Mouse (Mus musculus) forebrain, embryonic 12.5 days (tissue): ENCODE data around the gene Lat2. TPM values are rescaled to one million over a fixed set of nuclear protein-coding genes. Genes with fewer than 3 reads are reported as not detected.

Experiments
- ATAC-seq: fragments of 200-750 bp; cut with Nextera tagmentation; 2 replicates; pipeline ENCODE4 v1.8.0; 2017; ENCODE audit warnings: moderate TSS enrichment; ENCODE audit not compliant: low FRiP score
- H3K27ac ChIP-seq: fragments of 300-500 bp; sonication (generic); 2 replicates; pipeline ENCODE4 v1.5.1; 2016; ENCODE audit warnings: mild to moderate bottlenecking
- H3K27me3 ChIP-seq: fragments of 300-500 bp; sonication (generic); 2 replicates; pipeline ENCODE4 v1.6.1; 2016; ENCODE audit warnings: mild to moderate bottlenecking
- H3K36me3 ChIP-seq: fragments of 300-500 bp; sonication (generic); replicated peaks from 2 replicates; pipeline ENCODE4 v1.6.1; 2016; ENCODE audit warnings: mild to moderate bottlenecking
- H3K4me1 ChIP-seq: fragments of 300-500 bp; sonication (generic); 2 replicates; pipeline ENCODE4 v1.6.1; 2016
- H3K4me2 ChIP-seq: fragments of 300-500 bp; sonication (generic); 2 replicates; pipeline ENCODE4 v1.6.1; 2016; ENCODE audit warnings: mild to moderate bottlenecking, moderate library complexity
- H3K4me3 ChIP-seq: fragments of 300-500 bp; sonication (generic); replicated peaks from 2 replicates; pipeline ENCODE4 v1.5.1; 2016; ENCODE audit warnings: mild to moderate bottlenecking
- H3K9ac ChIP-seq: fragments of 300-500 bp; sonication (generic); 2 replicates; pipeline ENCODE4 v1.6.1; 2016; ENCODE audit warnings: mild to moderate bottlenecking
- H3K9me3 ChIP-seq: fragments of 300-500 bp; sonication (generic); 2 replicates; pipeline ENCODE4 v1.6.1; 2016
- WGBS: fragments of 180-500 bp; shearing (Covaris S2); methylation state at CpG from one replicate; pipeline ENCODE4 v1.1.7; 2016; 5-methylcytosine and 5-hydroxymethylcytosine counted together
- polyA plus RNA-seq: library from polyadenylated mRNA; unstranded; fragments of >200 nt; fragmentation: Nextera tagmentation; extraction: Ambion mirVana; gene quantifications from 2 replicates; pipeline ENCODE4 v1.2.1, GENCODE M21; 2016

The Lat2 gene
- polyA plus RNA-seq, 1 experiment from 2014 or later: 4.8 TPM

GRCm38 (mm10) chr5:134581146-134581545 is 33.7 kb downstream of the Lat2 start, which contains the start of gene Rfc2:
Gene Rfc2, plus strand, starts transcription at chr5:134581366.
- Histone ChIP-seq H3K4me3 (no peak within 1 kb of the TSS), H3K27ac (no peak within 1 kb of the TSS), H3K9me3 (no peaks in the 10 kb centered on the region), H3K27me3 (no peaks in the 10 kb centered on the region), H3K36me3 (no peaks in the 10 kb centered on the region), H3K9ac (no peak within 1 kb of the TSS), H3K4me1 (peaks cover 11% of the 10 kb centered on the region), H3K4me2 (no peak within 1 kb of the TSS)
- WGBS: 84% methylated on average over 5 of the region's 5 CpGs
- ATAC-seq: no peak

DNA sequence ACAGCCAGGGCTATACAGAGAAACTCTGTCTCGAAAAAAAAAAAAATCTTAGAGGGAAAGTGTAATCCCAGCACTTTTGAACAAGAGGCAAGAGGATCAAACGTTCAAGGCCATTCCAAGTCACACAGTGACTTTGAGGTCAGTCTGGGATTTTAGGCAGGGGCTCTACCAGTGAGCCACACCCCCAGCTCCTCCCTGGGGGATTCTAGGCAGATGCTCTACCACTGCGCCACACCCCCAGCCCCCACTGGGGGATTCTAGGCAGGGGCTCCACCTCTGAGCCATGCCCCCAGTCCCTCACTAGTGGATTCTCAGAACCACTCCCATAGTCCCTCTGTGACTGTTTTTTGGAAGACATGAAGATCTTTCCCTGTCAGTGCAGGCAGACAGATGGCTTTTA is 35.7 kb downstream of the Lat2 start:
- Histone ChIP-seq H3K36me3 (no peaks in the 10 kb centered on the region), H3K4me1 (peaks cover 11% of the 10 kb centered on the region), H3K9ac (no peak overlapping the region), H3K4me2 (no peak overlapping the region), H3K27ac (no peak overlapping the region), H3K4me3 (no peak overlapping the region), H3K9me3 (no peaks in the 10 kb centered on the region), H3K27me3 (no peaks in the 10 kb centered on the region)
- ATAC-seq: no peak
- WGBS: 72% methylated on average over 3 of the region's 3 CpGs

DNA sequence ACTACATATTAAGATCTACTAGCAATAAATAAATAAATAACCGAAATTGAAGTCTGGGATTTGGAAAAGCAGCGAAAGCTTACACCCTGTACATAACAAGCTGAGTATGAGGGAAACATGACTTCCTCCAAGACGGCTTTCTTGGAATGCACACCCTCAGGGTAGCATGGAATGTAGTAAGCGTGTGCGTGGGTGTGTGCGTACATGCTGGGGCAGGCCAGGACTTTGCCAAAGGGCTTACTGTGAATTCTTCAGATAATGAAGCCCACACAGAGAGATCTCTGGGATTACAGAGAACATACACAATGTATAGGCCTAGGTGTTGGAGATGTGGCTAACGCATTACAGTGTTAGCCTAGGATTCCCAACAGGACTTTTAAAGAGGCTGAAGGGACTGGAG is 37.3 kb downstream of the Lat2 start:
- peaks cover 9% of the 10 kb centered on the region for H3K27me3 ChIP-seq
- H3K4me3 ChIP-seq: no peak overlapping the region
- no peaks in the 10 kb centered on the region for H3K36me3 ChIP-seq
- no peak overlapping the region for H3K4me2 ChIP-seq
- H3K4me1 ChIP-seq: peaks cover 3% of the 10 kb centered on the region
- H3K27ac ChIP-seq: no peak overlapping the region
- WGBS: 91% methylated on average over 7 of the region's 7 CpGs
- ATAC-seq: no peak
- no peaks in the 10 kb centered on the region for H3K9me3 ChIP-seq
- no peak overlapping the region for H3K9ac ChIP-seq

- Histone ChIP-seq H3K9ac (no peak overlapping the region), H3K36me3 (no peaks in the 10 kb centered on the region), H3K4me1 (peaks cover 10% of the 10 kb centered on the region), H3K27me3 (peaks cover 10% of the 10 kb centered on the region), H3K4me3 (no peak overlapping the region), H3K4me2 (no peak overlapping the region), H3K9me3 (no peaks in the 10 kb centered on the region), H3K27ac (no peak overlapping the region)
- no peak for ATAC-seq
- 77% methylated on average over 14 of the region's 14 CpGs for WGBS
These were observed 38.2 kb downstream of the Lat2 start for GRCm38 (mm10) chr5:134576517-134577220.

- WGBS: 92% methylated on average over 5 of the region's 5 CpGs
- Histone ChIP-seq H3K4me1 (peaks cover 10% of the 10 kb centered on the region), H3K9ac (no peak overlapping the region), H3K27me3 (peaks cover 10% of the 10 kb centered on the region), H3K4me3 (no peak overlapping the region), H3K36me3 (no peaks in the 10 kb centered on the region), H3K9me3 (no peaks in the 10 kb centered on the region), H3K27ac (no peak overlapping the region), H3K4me2 (no peak overlapping the region)
- no peak for ATAC-seq
These were observed 39.0 kb downstream of the Lat2 start for GRCm38 (mm10) chr5:134575833-134576232.

DNA sequence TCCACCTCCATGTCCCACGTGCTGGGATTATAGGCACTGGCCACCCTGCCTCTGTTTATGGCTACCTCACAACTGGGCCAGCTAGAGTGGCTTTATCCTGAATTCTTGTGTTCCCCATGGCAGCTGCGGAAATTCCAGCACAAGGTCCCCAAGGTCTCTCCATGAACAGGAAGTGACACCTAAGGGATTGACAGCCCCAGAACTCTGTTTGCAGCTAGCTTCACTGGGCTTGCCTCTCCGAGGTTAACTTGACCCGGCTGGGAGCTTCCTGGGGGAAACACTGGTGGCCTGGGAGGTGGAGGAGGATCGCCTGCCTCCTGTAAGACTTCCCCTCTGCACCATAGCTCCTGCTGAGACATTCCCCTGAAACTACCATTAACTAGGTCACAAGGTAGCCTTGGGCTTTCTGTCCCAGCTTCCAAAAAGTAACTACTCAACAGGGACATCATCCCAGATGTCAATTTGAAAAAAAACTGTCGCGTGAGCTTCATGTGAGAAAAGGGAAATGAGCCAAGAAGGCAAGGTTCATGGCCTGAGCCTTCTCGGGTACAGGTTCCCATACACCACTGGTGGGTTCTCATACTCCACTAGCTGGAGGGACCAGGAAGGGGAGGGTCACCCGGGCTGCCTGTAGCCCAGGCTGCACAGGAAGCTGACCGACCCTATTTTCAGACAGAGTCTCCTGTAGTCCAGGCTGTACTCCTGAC is 42.2 kb downstream of the Lat2 start:
- peaks cover 10% of the 10 kb centered on the region for H3K4me1 ChIP-seq
- H3K27me3 ChIP-seq: peaks cover 10% of the 10 kb centered on the region
- WGBS: 53% methylated on average over 10 of the region's 10 CpGs
- peak overlapping the region; percentile 61; the same call in 1 of the 2 replicates for H3K9ac ChIP-seq
- peak overlapping the region; percentile 70 for H3K4me2 ChIP-seq
- no peaks in the 10 kb centered on the region for H3K9me3 ChIP-seq
- H3K27ac ChIP-seq: no peak overlapping the region
- no peaks in the 10 kb centered on the region for H3K36me3 ChIP-seq
- H3K4me3 ChIP-seq: peak overlapping the region; percentile 44
- no peak for ATAC-seq

- Histone ChIP-seq H3K4me2 (peak overlapping the region; percentile 70), H3K27ac (peak overlapping the region; percentile 73), H3K4me3 (peak overlapping the region; percentile 44), H3K27me3 (peaks cover 10% of the 10 kb centered on the region), H3K9me3 (no peaks in the 10 kb centered on the region), H3K9ac (peak overlapping the region; percentile 61), H3K4me1 (peaks cover 10% of the 10 kb centered on the region), H3K36me3 (no peaks in the 10 kb centered on the region)
- 1% methylated on average over 23 of the region's 23 CpGs for WGBS
- peak; percentile 68 for ATAC-seq
These were observed 42.9 kb downstream of the Lat2 start for GRCm38 (mm10) chr5:134571730-134572507.

GRCm38 (mm10) chr5:134568964-134569491 is 45.8 kb downstream of the Lat2 start:
- Histone ChIP-seq H3K27me3 (peaks cover 10% of the 10 kb centered on the region), H3K9me3 (no peaks in the 10 kb centered on the region), H3K4me3 (no peak overlapping the region), H3K27ac (no peak overlapping the region), H3K4me2 (no peak overlapping the region), H3K36me3 (no peaks in the 10 kb centered on the region), H3K4me1 (peaks cover 10% of the 10 kb centered on the region), H3K9ac (no peak overlapping the region)
- no peak for ATAC-seq
- WGBS: 78% methylated on average over 8 of the region's 8 CpGs

DNA sequence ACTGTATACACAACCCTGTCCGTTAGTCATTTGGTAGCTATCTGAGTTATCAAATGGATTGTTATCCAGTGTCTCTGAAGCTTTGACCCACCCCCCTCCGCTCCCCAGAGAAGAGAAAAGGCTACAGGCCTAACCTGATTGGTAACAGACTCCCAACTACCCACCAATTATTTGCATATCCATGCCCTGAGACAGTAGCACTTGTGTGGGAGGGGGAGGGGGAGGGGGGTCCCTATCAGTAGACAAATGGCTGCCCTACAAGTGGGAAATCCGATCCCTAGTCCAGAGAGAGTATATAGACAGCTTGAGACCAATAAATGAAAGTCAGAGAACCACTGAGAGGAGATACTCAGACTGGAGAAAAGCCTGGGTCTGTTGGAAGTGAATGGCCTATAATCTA is 46.8 kb downstream of the Lat2 start:
- peaks cover 10% of the 10 kb centered on the region for H3K4me1 ChIP-seq
- H3K9ac ChIP-seq: no peak overlapping the region
- no peak for ATAC-seq
- no peaks in the 10 kb centered on the region for H3K9me3 ChIP-seq
- H3K27me3 ChIP-seq: peaks cover 7% of the 10 kb centered on the region
- 66% methylated on average over 3 of the region's 3 CpGs for WGBS
- no peak overlapping the region for H3K4me3 ChIP-seq
- H3K4me2 ChIP-seq: no peak overlapping the region
- H3K36me3 ChIP-seq: no peaks in the 10 kb centered on the region
- H3K27ac ChIP-seq: no peak overlapping the region

DNA sequence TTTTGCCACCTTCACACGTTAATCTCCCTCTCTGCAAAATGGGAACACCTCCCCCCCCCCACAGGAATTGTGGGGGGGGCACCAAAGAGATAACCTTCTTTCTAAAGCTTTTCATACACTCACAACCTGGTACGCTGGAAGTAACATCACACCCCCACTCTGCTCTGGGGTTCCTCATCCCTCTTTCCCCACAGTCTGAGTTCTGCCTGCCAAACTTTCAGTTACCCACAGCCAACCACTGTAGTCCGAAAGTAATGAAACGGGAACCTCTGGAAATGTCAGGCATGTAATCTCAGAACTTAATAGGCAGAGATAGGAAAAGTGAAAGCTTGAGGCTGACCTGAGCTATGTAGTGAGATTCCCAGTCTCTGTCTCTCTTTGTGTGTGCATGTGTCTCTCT is 47.4 kb downstream of the Lat2 start:
- Histone ChIP-seq H3K4me1 (peaks cover 6% of the 10 kb centered on the region), H3K9ac (no peak overlapping the region)
- WGBS: 88% methylated on average over 4 of the region's 4 CpGs

DNA sequence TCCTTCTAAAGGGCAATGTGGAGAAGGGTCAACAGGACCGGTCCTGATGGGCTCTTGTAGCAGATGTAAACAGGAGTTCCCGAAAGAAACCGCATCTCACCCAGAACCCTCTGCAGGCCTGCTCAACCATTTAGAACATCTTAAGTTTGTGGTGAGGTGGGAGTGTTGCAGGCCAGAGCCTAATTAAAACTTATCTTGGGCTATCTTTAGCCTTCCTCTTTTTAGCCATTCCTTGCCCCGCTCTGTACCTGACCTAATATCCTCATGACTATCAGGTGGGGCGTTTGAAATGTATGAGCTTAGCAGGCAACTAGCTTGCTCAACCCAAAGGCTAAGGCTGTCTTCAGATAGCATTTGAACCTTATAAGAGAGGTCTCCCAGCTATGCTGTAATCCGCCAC is 49.1 kb downstream of the Lat2 start:
- Histone ChIP-seq H3K27me3 (no peaks in the 10 kb centered on the region), H3K27ac (no peak overlapping the region), H3K36me3 (no peaks in the 10 kb centered on the region), H3K9ac (no peak overlapping the region), H3K4me3 (no peak overlapping the region), H3K9me3 (no peaks in the 10 kb centered on the region), H3K4me1 (no peaks in the 10 kb centered on the region), H3K4me2 (no peak overlapping the region)
- no peak for ATAC-seq
- 95% methylated on average over 6 of the region's 6 CpGs for WGBS

More for the DNA sequence above, 47.4 kb downstream of the Lat2 start:
- Histone ChIP-seq H3K4me2 (no peak overlapping the region), H3K27me3 (0 out of 2 replicates have a peak, but pooled peaks cover under 1% of the 10 kb centered on the region), H3K9me3 (no peaks in the 10 kb centered on the region), H3K27ac (no peak overlapping the region), H3K4me3 (no peak overlapping the region), H3K36me3 (no peaks in the 10 kb centered on the region)
- no peak for ATAC-seq

- no peak for ATAC-seq
- no peak overlapping the region for H3K27ac ChIP-seq
- H3K9me3 ChIP-seq: no peaks in the 10 kb centered on the region
- H3K4me3 ChIP-seq: no peak overlapping the region
- 93% methylated on average over 2 of the region's 2 CpGs for WGBS
- no peaks in the 10 kb centered on the region for H3K36me3 ChIP-seq
- no peaks in the 10 kb centered on the region for H3K4me1 ChIP-seq
- no peak overlapping the region for H3K9ac ChIP-seq
- no peak overlapping the region for H3K4me2 ChIP-seq
- H3K27me3 ChIP-seq: no peaks in the 10 kb centered on the region
These were observed 50.6 kb downstream of the Lat2 start for GRCm38 (mm10) chr5:134564272-134564671.
